22 mouse cellular contexts compared by ENCODE assay signal in genomic region chr7:80030987-80031386, GRCm38 (mm10). TPM values are rescaled to one million over a fixed set of nuclear protein-coding genes. Genes with fewer than 3 reads are reported as not detected.
DNase-seq lines count a peak whose midpoint lies in the region; ATAC-seq lines count a peak whose summit lies in the region.
"Had no signal": no experiment of that assay in that cellular context is flagged by ENCODE, and none has a peak within 500 bp of the region (broad histone marks: within the 10 kb centered on the region; RNA-seq: fewer than 3 reads in every experiment).

No protein-coding gene starts in this region.

- no peak for DNase-seq in forebrain, embryonic 10.5 days (ENCODE audit: extremely low spot score, low spot score)
- no peak for DNase-seq in limb, embryonic 10.5 days (ENCODE audit: low spot score)
- peak; percentile 68 for DNase-seq in ES-CJ7 (ENCODE audit: low read depth, low spot score)
- no peak for DNase-seq in thymus, postnatal 25 days
- DNase-seq: adrenal gland, postnatal 14 days; B cell, adult 2 months; cerebellum, adult 11-12 months; cerebellum, adult 9-10 months; gastrocnemius, postnatal 10 days; heart, adult 2 months; heart, postnatal 14 days had no signal

- no peak overlapping the region for H3K9ac ChIP-seq in forebrain, embryonic 12.5 days
- no peak overlapping the region for H3K9ac ChIP-seq in limb, embryonic 12.5 days (replicated peaks)
- H3K9ac ChIP-seq: embryonic facial prominence, embryonic 12.5 days; forebrain, embryonic 15.5 days; heart, embryonic 15.5 days; hindbrain, embryonic 14.5 days had no signal

- ATAC-seq in forebrain, embryonic 12.5 days (ENCODE audit: low FRiP score), result no peak
- no peak for ATAC-seq in limb, embryonic 12.5 days (ENCODE audit: insufficient number of reproducible peaks, insufficient read depth, low FRiP score, low TSS enrichment, low read depth)
- ATAC-seq: activated CD4-positive, CD25-positive, alpha-beta regulatory T cell, adult 4 months; CD4-positive, CD25-positive, alpha-beta regulatory T cell, adult 4 months; forebrain, embryonic 15.5 days had no signal

- 96% methylated on average over 8 of the region's 8 CpGs for whole genome bisulfite sequencing in forebrain, embryonic 10.5 days
- 95% methylated on average over 8 of the region's 8 CpGs for WGBS in forebrain, embryonic 12.5 days
- WGBS in limb, embryonic 12.5 days, result 93% methylated on average over 8 of the region's 8 CpGs
- WGBS in limb, embryonic 10.5 days, result 95% methylated on average over 8 of the region's 8 CpGs
- WGBS in macrophage (ENCODE audit: missing documents), result 97% methylated on average over 8 of the region's 8 CpGs

- no peak overlapping the region for H3K4me2 ChIP-seq in forebrain, embryonic 12.5 days
- H3K4me2 ChIP-seq in limb, embryonic 12.5 days, result peak overlapping the region; percentile 22; the same call in 1 of the 2 replicates
- H3K4me2 ChIP-seq: embryonic facial prominence, embryonic 12.5 days; forebrain, embryonic 15.5 days; heart, embryonic 11.5 days; heart, embryonic 15.5 days; hindbrain, embryonic 14.5 days had no signal

- H3K36me3 ChIP-seq in forebrain, embryonic 10.5 days (replicated peaks), result peaks cover 28% of the 10 kb centered on the region
- H3K36me3 ChIP-seq in forebrain, embryonic 12.5 days (replicated peaks), result 0 out of 2 replicates have a peak, but pooled peaks cover 6% of the 10 kb centered on the region
- no peaks in the 10 kb centered on the region for H3K36me3 ChIP-seq in limb, embryonic 12.5 days
- H3K36me3 ChIP-seq in limb, embryonic 10.5 days, result peaks cover 6% of the 10 kb centered on the region
- no peaks in the 10 kb centered on the region for H3K36me3 ChIP-seq in macrophage (ENCODE audit: inconsistent target)
- H3K36me3 ChIP-seq: embryonic facial prominence, embryonic 12.5 days; forebrain, embryonic 15.5 days; heart, embryonic 15.5 days had no signal

- H3K4me3 ChIP-seq in forebrain, embryonic 10.5 days, result no peak overlapping the region
- H3K4me3 ChIP-seq in forebrain, embryonic 12.5 days (replicated peaks), result no peak overlapping the region
- no peak overlapping the region for H3K4me3 ChIP-seq in limb, embryonic 12.5 days (replicated peaks)
- no peak overlapping the region for H3K4me3 ChIP-seq in limb, embryonic 10.5 days
- no peak overlapping the region for H3K4me3 ChIP-seq in macrophage (ENCODE audit: inconsistent target)
- H3K4me3 ChIP-seq: embryonic facial prominence, embryonic 12.5 days; forebrain, embryonic 15.5 days; heart, adult 2 months; heart, embryonic 15.5 days had no signal

- H3K27ac ChIP-seq in forebrain, embryonic 10.5 days, result 0 out of 2 replicates have a peak overlapping the region, but pooled peaks have one; percentile 53
- H3K27ac ChIP-seq in forebrain, embryonic 12.5 days, result no peak overlapping the region
- H3K27ac ChIP-seq in limb, embryonic 12.5 days, result no peak overlapping the region
- H3K27ac ChIP-seq in limb, embryonic 10.5 days, result no peak overlapping the region
- peak overlapping the region; percentile 17 for H3K27ac ChIP-seq in macrophage
- H3K27ac ChIP-seq: embryonic facial prominence, embryonic 12.5 days; forebrain, embryonic 15.5 days; heart, adult 2 months; heart, embryonic 15.5 days; hindbrain, embryonic 14.5 days had no signal

- no peaks in the 10 kb centered on the region for H3K27me3 ChIP-seq in forebrain, embryonic 10.5 days (ENCODE audit: poor library complexity, severe bottlenecking)
- H3K27me3 ChIP-seq in forebrain, embryonic 12.5 days, result no peaks in the 10 kb centered on the region
- H3K27me3 ChIP-seq in limb, embryonic 12.5 days, result no peaks in the 10 kb centered on the region
- H3K27me3 ChIP-seq in limb, embryonic 10.5 days (ENCODE audit: low read depth, poor library complexity, severe bottlenecking), result no peaks in the 10 kb centered on the region
- H3K27me3 ChIP-seq: embryonic facial prominence, embryonic 12.5 days; forebrain, embryonic 15.5 days; heart, embryonic 15.5 days had no signal

- H3K9me3 ChIP-seq in forebrain, embryonic 10.5 days, result no peaks in the 10 kb centered on the region
- no peaks in the 10 kb centered on the region for H3K9me3 ChIP-seq in forebrain, embryonic 12.5 days
- no peaks in the 10 kb centered on the region for H3K9me3 ChIP-seq in limb, embryonic 12.5 days
- no peaks in the 10 kb centered on the region for H3K9me3 ChIP-seq in limb, embryonic 10.5 days (replicated peaks)
- H3K9me3 ChIP-seq: embryonic facial prominence, embryonic 12.5 days; forebrain, embryonic 15.5 days; G1E; heart, embryonic 15.5 days had no signal

- H3K79me2 ChIP-seq in macrophage (ENCODE audit: inconsistent target), result peaks cover 89% of the 10 kb centered on the region

- H3K4me1 ChIP-seq in forebrain, embryonic 10.5 days, result peaks cover 86% of the 10 kb centered on the region
- peaks cover 73% of the 10 kb centered on the region for H3K4me1 ChIP-seq in forebrain, embryonic 12.5 days
- H3K4me1 ChIP-seq in limb, embryonic 12.5 days (replicated peaks), result peaks cover 67% of the 10 kb centered on the region
- H3K4me1 ChIP-seq in limb, embryonic 10.5 days, result peaks cover 69% of the 10 kb centered on the region

RNA-seq across cellular contexts. Expression of gene Zfp710, which starts 6.4 kb away (rescaled TPM):
- 33.3 and 33.4 TPM in 2 replicates for polyA plus RNA-seq in forebrain, embryonic 10.5 days (2016; fragmentation: Nextera tagmentation; extraction: Ambion mirVana)
- polyA plus RNA-seq in forebrain, embryonic 12.5 days (2016; fragmentation: Nextera tagmentation; extraction: Ambion mirVana), result 30.5 and 33.9 TPM in 2 replicates
- polyA plus RNA-seq in limb, embryonic 12.5 days (2016; fragmentation: Nextera tagmentation; extraction: Ambion mirVana), result 18.5 and 19.4 TPM in 2 replicates
- 19.4 and 19.7 TPM in 2 replicates for polyA plus RNA-seq in limb, embryonic 10.5 days (2016; fragmentation: Nextera tagmentation; extraction: Ambion mirVana)
- 100 to 1,000 TPM in 9 of 26 experiments, 10 to 100 TPM in 17; 10.9 to 127 (median 87.0) TPM for total RNA-seq in macrophage (2018; cell fraction: chromatin; rRNA removed)
- total RNA-seq in macrophage (2018; cell fraction: cytosol; rRNA removed), result 10 to 100 TPM; 18.9 to 85.9 (median 65.4) TPM
- total RNA-seq in macrophage (2018; cell fraction: nucleus; rRNA removed), result 100 to 1,000 TPM in 9 of 26 experiments, 10 to 100 TPM in 17; 15.7 to 151 (median 83.9) TPM
- polyA plus RNA-seq in macrophage (2018), result 33.7 to 69.0 TPM (median 50.1 TPM) in 3 replicates

Comparison
In these comparisons a context has a peak if more than half of its experiments do, and no peak if none do; other contexts are left out.
1. H3K27ac ChIP-seq: peak in forebrain, embryonic 10.5 days (single experiment) and macrophage (single experiment); none in forebrain, embryonic 12.5 days (single experiment), limb, embryonic 12.5 days (single experiment) and limb, embryonic 10.5 days (single experiment).